Mouse (Mus musculus) forebrain, embryonic 12.5 days (tissue): ENCODE data around the gene Slc4a4. TPM values are rescaled to one million over a fixed set of nuclear protein-coding genes. Genes with fewer than 3 reads are reported as not detected.

ENCODE experiments used
- ATAC-seq: fragments of 200-750 bp; cut with Nextera tagmentation; 2 replicates; pipeline ENCODE4 v1.8.0; 2017; ENCODE audit warnings: moderate TSS enrichment; ENCODE audit not compliant: low FRiP score
- H3K27ac ChIP-seq: fragments of 300-500 bp; sonication (generic); 2 replicates; pipeline ENCODE4 v1.5.1; 2016; ENCODE audit warnings: mild to moderate bottlenecking
- H3K27me3 ChIP-seq: fragments of 300-500 bp; sonication (generic); 2 replicates; pipeline ENCODE4 v1.6.1; 2016; ENCODE audit warnings: mild to moderate bottlenecking
- H3K36me3 ChIP-seq: fragments of 300-500 bp; sonication (generic); replicated peaks from 2 replicates; pipeline ENCODE4 v1.6.1; 2016; ENCODE audit warnings: mild to moderate bottlenecking
- H3K4me1 ChIP-seq: fragments of 300-500 bp; sonication (generic); 2 replicates; pipeline ENCODE4 v1.6.1; 2016
- H3K4me2 ChIP-seq: fragments of 300-500 bp; sonication (generic); 2 replicates; pipeline ENCODE4 v1.6.1; 2016; ENCODE audit warnings: mild to moderate bottlenecking, moderate library complexity
- H3K4me3 ChIP-seq: fragments of 300-500 bp; sonication (generic); replicated peaks from 2 replicates; pipeline ENCODE4 v1.5.1; 2016; ENCODE audit warnings: mild to moderate bottlenecking
- H3K9ac ChIP-seq: fragments of 300-500 bp; sonication (generic); 2 replicates; pipeline ENCODE4 v1.6.1; 2016; ENCODE audit warnings: mild to moderate bottlenecking
- H3K9me3 ChIP-seq: fragments of 300-500 bp; sonication (generic); 2 replicates; pipeline ENCODE4 v1.6.1; 2016
- WGBS: fragments of 180-500 bp; shearing (Covaris S2); methylation state at CpG from one replicate; pipeline ENCODE4 v1.1.7; 2016; 5-methylcytosine and 5-hydroxymethylcytosine counted together
- polyA plus RNA-seq: library from polyadenylated mRNA; unstranded; fragments of >200 nt; fragmentation: Nextera tagmentation; extraction: Ambion mirVana; gene quantifications from 2 replicates; pipeline ENCODE4 v1.2.1, GENCODE M21; 2016

Slc4a4 gene
- polyA plus RNA-seq, 1 experiment from 2014 or later: 2.3 TPM

DNA sequence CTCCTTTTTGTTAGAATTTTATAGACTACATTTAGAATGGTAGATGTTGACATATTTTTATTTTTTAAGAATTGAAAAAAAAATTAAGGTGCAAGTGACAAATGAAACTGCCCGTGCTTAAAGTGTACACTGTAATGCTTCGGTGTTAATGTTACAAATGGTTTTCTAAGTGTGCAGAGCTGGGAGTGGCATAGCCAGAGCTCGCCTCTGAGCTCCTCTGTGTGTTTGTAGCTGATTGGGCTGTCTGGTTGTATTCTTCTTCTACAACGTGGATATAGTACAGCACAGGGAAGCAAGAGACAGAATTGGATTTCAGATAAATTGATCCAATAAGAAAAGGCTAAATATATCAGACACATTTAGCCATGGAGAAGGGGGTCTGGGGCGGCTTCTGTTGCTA, 343.0 kb downstream of the Slc4a4 start:
- Histone ChIP-seq H3K4me3 (no peak overlapping the region), H3K4me1 (no peaks in the 10 kb centered on the region), H3K4me2 (no peak overlapping the region), H3K9me3 (no peaks in the 10 kb centered on the region), H3K9ac (no peak overlapping the region), H3K27me3 (no peaks in the 10 kb centered on the region), H3K36me3 (no peaks in the 10 kb centered on the region), H3K27ac (no peak overlapping the region)
- WGBS: 84% methylated on average over 5 of the region's 5 CpGs
- no peak for ATAC-seq

DNA sequence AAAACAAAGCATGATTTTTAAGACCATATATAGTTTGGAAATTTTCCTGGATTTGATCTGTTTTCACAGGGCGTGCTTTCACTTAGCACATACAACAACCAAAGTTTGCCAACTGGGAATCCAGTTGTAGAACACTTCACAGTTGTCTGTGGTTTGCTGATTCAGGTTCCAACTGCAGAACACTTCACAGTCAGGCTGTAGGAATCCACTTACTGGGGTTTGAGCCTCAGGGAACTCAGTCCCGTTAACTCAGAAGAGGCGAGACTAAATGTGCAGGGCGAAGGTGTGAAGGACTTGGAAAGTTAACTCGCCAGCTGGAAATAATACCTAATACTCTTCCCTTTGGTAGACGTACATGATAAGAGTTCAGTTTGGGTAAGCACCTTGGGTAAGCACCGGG, 345.7 kb downstream of the Slc4a4 start:
- Histone ChIP-seq H3K4me1 (no peaks in the 10 kb centered on the region), H3K9me3 (no peaks in the 10 kb centered on the region), H3K4me3 (no peak overlapping the region), H3K4me2 (no peak overlapping the region), H3K36me3 (no peaks in the 10 kb centered on the region), H3K27me3 (no peaks in the 10 kb centered on the region), H3K9ac (no peak overlapping the region), H3K27ac (no peak overlapping the region)
- WGBS: 89% methylated on average over 7 of the region's 7 CpGs
- ATAC-seq: no peak

- ATAC-seq: no peak
- Histone ChIP-seq H3K4me3 (no peak overlapping the region), H3K27me3 (no peaks in the 10 kb centered on the region), H3K36me3 (no peaks in the 10 kb centered on the region), H3K27ac (no peak overlapping the region), H3K4me1 (no peaks in the 10 kb centered on the region), H3K9ac (no peak overlapping the region), H3K9me3 (no peaks in the 10 kb centered on the region), H3K4me2 (no peak overlapping the region)
- WGBS: 84% methylated on average over 5 of the region's 5 CpGs
Observed at GRCm38 (mm10) chr5:89251806-89252205, 365.2 kb downstream of the Slc4a4 start.

GRCm38 (mm10) chr5:89259804-89260492, 373.3 kb downstream of the Slc4a4 start:
- Histone ChIP-seq H3K9ac (no peak overlapping the region), H3K4me2 (no peak overlapping the region), H3K4me3 (no peak overlapping the region), H3K4me1 (no peaks in the 10 kb centered on the region), H3K27ac (no peak overlapping the region), H3K9me3 (no peaks in the 10 kb centered on the region), H3K36me3 (no peaks in the 10 kb centered on the region), H3K27me3 (no peaks in the 10 kb centered on the region)
- ATAC-seq: no peak
- 93% methylated on average over 9 of the region's 9 CpGs for WGBS

GRCm38 (mm10) chr5:89277049-89277448, 390.4 kb downstream of the Slc4a4 start:
- Histone ChIP-seq H3K4me3 (no peak overlapping the region), H3K4me1 (no peaks in the 10 kb centered on the region), H3K9me3 (no peaks in the 10 kb centered on the region), H3K27me3 (no peaks in the 10 kb centered on the region), H3K27ac (no peak overlapping the region), H3K9ac (no peak overlapping the region), H3K4me2 (no peak overlapping the region), H3K36me3 (no peaks in the 10 kb centered on the region)
- WGBS: 80% methylated on average over 2 of the region's 2 CpGs
- no peak for ATAC-seq

DNA sequence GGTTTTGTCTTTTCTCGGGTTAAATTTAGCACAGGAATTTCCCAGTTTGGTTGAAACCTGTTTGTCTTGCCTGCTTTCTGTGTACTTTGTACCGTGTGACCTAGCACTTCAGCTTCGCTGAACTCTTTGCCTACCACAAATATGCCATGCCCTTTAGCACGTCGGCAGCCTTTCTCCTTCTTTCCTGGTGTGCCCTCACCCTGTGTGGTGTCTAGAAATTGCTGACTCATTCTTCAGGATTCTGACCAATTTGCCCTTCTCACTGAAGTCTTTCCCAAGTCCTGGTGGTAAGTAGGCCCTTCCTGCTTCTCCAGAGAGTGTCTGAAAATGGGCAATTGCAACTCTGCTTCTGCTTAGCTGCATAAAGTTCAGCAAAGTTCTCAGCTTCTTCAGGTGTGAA, 391.0 kb downstream of the Slc4a4 start:
- Histone ChIP-seq H3K9me3 (no peaks in the 10 kb centered on the region), H3K36me3 (no peaks in the 10 kb centered on the region), H3K27ac (no peak overlapping the region), H3K4me3 (no peak overlapping the region), H3K4me1 (no peaks in the 10 kb centered on the region), H3K27me3 (no peaks in the 10 kb centered on the region), H3K4me2 (no peak overlapping the region), H3K9ac (no peak overlapping the region)
- 85% methylated on average over 5 of the region's 5 CpGs for WGBS
- no peak for ATAC-seq

GRCm38 (mm10) chr5:89278309-89278708, 391.7 kb downstream of the Slc4a4 start:
- ATAC-seq: no peak
- no peaks in the 10 kb centered on the region for H3K4me1 ChIP-seq
- H3K9ac ChIP-seq: no peak overlapping the region
- H3K4me3 ChIP-seq: no peak overlapping the region
- no peak overlapping the region for H3K4me2 ChIP-seq
- H3K27me3 ChIP-seq: no peaks in the 10 kb centered on the region
- H3K36me3 ChIP-seq: no peaks in the 10 kb centered on the region
- H3K9me3 ChIP-seq: no peaks in the 10 kb centered on the region
- H3K27ac ChIP-seq: no peak overlapping the region

DNA sequence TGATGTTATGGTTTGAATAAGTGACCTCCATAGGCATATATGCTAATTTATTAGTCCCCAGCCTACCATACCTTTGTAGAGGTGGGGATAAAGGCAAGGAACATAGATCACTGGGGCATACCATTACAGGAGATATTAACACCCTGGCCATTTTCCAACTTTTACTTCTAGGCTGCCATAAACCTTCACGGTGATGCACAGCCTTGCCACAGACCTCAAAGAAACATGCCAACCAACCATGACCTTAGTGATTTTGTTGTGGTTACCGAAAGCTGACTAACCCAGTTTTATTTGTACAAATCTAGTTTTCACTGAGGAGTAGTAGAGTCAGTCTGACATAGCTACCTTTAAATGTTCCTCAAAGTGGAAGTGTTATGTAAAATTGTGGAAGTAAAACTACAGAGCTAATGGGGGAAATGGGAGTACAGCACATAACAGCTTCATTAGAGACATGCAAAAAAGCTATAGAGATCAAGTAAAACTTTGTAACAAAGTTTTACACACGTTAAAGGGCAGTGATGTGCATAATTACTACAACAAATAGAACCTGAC, 393.8 kb downstream of the Slc4a4 start:
- Histone ChIP-seq H3K4me2 (no peak overlapping the region), H3K9me3 (no peaks in the 10 kb centered on the region), H3K4me1 (no peaks in the 10 kb centered on the region), H3K4me3 (no peak overlapping the region), H3K36me3 (no peaks in the 10 kb centered on the region), H3K9ac (no peak overlapping the region), H3K27me3 (no peaks in the 10 kb centered on the region), H3K27ac (no peak overlapping the region)
- 79% methylated on average over 3 of the region's 3 CpGs for WGBS
- no peak for ATAC-seq

Other genes with a start within 250 kb of the Slc4a4 start
- gene Grsf1, start 210.6 kb upstream of the Slc4a4 start, polyA plus RNA-seq: 99.9 and 103 TPM in 2 replicates
- 18.2 and 22.4 TPM in 2 replicates for gene Mob1b, start 166.0 kb upstream of the Slc4a4 start, polyA plus RNA-seq
- gene Dck, start 121.8 kb upstream of the Slc4a4 start, polyA plus RNA-seq: 139 and 151 TPM in 2 replicates